Mouse (Mus musculus) layer of hippocampus, adult 9-11 months (tissue): ENCODE measurements around the gene Usp20.

ENCODE experiments used
- DNase-seq: peaks from one replicate; pipeline ENCODE4 v3.0.0; 2022

Usp20 gene

DNA sequence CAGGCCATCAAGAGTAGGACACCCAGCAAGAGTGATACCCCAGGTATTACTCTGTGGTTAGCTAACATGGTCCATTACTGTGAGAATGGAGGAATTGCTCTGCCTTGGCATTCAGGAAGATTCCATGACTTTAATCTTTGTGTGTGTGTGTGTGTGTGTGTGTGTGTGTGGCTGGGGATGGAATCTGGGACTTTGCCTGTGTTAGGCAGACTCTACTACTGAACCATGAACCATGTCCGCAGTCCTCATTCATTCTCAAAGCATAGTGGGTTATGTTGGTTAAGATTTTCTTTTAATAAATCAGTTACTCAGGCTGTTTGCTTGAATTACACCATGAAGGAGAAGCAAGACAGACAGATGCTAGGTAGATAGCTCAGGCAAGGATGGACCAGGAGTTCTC, 61.8 kb downstream of the Usp20 start:
- no peak for DNase-seq

DNA sequence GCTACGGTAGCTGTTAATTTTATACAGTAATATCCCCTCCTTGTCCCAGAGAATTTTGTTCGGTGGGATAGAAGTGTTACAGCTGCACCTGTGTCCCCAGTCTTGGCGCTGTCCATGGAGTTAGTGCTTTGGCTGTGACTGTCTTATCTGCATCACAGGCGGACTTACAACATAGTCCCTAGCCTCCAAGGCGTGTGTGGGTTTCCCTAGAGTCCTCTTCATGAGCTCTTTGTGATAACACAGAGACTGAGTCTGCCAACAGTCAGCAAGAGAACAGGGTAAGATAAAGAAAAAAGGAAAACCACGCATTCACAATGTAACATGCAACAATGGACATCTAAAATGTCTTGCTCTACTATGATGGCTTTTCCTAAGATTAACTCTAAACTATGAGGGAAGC, 66.0 kb downstream of the Usp20 start:
- DNase-seq, result no peak

GRCm38 (mm10) chr2:31052441-31052840, 70.4 kb downstream of the Usp20 start:
- peak; percentile 54 for DNase-seq

DNA sequence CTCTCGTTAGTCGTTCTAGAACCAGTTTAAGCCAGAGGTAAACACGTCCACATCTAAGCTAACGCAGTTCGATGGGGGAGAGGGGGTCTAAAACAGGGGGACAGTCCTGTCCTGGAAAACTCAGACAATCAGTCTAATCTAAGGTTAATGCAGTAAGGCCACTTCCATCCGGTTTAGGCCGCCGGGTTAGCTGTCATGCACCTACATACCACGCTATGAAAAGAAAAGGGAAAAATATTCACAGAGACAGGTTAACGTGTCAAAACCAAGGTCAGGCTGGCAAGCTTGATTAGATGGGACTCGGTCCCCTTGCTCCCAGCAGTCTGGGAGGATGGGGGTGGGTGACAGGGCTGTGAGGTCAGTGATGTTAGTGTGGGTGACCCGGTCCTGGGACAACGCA, 71.3 kb downstream of the Usp20 start:
- DNase-seq, result no peak

- DNase-seq, result no peak
Measured at GRCm38 (mm10) chr2:31053851-31054340, 71.8 kb downstream of the Usp20 start.

DNA sequence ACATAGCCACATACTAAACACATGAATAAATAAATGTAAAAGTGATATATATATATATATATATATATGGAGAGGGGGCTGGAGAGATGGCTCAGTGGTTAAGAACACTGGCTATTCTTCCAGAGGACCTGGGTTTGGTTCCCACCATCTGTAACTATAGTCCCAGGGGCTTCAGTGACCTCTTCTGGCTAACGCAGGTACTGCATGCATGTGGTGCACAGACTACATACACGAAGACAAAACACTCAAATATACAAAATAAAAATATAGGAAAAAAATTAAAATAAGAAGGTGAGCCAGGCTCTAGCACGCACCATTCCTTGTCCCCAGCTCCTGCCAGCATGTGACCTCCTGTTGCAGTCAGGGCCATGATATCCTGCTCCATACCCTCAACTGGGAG, 74.0 kb downstream of the Usp20 start:
- no peak for DNase-seq

DNA sequence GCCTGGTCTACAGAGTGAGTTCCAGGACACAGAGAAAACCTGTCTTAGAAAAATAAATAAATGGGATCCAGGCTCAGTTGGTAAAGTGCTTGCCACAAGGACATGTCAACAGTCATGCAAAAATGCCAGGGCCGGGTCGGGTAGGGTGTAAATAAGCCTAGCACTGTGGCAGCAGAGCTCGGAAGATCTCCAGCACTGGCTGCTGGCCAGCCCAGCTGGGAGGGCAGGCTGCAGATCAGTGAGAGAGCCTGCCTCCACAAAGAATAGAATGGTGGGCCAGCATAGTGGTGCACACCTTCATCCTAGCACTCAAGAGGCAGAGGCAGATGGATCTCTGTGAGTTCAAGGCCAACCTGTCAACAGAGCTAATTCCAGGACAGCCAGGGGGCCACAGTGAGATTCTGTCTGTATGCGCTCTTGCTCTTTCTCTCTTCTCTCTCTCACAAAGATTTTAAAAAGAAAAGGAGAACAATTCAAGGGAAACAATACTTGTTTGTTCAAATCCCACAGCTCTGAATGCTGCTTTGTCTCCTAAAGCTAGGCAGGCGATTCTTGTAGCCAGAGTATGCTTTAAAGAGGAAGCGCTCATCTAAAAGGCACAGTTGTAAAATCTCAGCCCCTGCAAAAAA, 75.6 kb downstream of the Usp20 start:
- peak; percentile 66 for DNase-seq

DNA sequence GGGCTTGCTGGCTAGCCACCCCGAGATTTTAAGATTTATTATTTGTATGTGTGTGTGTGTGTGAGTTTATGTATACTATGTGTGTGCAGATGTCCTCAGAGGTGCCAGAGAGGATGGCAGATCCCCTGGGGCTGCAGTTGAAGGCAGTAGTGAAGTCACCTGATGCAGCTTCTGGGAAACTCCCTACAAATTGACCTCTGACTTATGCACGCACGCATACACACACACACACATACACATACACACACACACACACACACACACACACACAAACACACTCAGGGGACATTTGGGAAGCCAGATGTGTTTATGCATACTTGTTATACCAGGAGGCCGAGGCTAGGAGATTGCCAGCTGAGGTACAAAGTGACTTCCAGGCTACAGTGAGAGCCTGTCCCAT, 76.4 kb downstream of the Usp20 start:
- DNase-seq, result no peak

DNA sequence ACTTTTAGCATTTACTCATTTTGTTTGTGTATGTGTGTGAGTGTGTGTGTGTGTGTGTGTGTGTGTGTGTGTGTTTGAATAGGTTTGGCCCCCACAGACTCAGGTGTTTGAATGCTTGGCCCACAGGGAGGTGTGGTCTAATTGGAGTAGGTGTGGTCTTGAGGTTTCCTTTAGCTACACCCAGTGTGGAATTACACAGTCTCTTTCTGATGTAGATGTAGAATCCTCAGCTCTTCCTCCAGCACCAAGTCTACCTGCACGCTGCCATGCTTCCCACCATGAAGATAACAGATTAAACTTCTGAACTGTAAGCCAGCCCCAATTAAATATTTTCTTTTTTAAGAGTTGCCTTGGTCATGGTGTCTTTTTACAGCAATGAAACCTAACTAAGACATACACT, 78.2 kb downstream of the Usp20 start:
- DNase-seq, result no peak

- no peak for DNase-seq
Measured at GRCm38 (mm10) chr2:31060787-31061730, 79.0 kb downstream of the Usp20 start.

- no peak for DNase-seq
Measured at GRCm38 (mm10) chr2:31061868-31062628, 80.0 kb downstream of the Usp20 start.

DNA sequence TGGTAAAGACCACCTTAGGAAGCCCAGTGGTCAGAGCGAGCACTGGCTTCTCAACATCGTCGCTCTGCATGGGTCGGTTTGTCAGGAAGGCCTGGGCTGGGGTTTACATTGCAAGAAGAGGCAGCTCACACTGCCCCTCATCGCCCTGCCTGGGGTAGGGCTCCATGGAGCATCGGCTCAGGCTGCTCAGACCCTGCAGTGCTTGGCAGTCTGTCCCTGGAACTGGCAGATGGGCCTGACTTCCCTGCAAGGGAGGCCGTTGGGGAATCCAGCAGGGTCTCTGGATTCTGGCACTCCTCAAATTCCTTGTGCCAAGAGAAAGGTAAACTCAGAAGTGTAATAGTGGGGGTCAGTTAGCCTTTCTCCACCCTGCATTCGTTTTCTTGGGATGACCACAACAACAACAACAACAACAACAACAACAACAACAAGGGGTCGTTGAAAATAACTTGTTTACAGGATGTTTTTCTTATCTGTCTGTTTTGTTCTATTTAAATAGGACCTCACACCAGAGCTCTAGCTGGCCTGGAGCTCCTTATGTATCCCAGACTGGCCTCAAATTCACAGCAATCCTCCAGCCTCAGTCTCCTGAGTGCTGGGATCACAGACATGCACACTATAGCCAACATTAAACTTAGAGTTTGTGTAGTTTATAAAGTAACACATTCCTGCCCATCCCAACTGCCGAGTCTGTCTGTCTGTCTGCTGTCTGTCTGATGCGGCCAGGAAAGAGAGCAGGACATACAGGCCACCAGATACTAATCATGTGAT, 84.1 kb downstream of the Usp20 start:
- no peak for DNase-seq

GRCm38 (mm10) chr2:31067059-31067595, 85.0 kb downstream of the Usp20 start:
- DNase-seq, result no peak

DNA sequence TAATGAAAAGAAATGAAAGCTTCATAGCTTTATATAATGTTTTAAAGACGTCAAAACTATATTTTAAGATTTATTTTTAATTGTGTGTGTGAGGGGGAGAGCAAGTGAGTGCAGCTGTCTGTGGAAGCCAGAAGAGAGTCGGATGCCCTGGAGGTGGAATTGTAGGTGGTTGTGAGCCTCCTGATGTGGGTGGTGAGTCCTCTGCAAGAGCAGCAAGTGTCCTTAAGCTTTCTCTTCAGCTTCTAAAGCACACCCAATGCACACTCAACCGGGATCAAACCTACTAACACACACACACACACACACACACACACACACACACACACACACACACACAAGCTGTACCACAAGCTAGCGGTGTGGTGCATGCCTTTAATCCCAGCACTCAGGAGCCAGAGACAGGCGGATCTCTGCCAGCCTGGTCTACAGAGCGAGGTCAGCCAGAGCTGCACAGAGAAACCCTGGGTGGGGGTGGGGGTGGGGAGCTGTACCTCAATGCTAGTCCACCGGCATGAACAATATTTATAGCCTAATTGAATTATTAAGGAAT, 85.7 kb downstream of the Usp20 start:
- no peak for DNase-seq

DNA sequence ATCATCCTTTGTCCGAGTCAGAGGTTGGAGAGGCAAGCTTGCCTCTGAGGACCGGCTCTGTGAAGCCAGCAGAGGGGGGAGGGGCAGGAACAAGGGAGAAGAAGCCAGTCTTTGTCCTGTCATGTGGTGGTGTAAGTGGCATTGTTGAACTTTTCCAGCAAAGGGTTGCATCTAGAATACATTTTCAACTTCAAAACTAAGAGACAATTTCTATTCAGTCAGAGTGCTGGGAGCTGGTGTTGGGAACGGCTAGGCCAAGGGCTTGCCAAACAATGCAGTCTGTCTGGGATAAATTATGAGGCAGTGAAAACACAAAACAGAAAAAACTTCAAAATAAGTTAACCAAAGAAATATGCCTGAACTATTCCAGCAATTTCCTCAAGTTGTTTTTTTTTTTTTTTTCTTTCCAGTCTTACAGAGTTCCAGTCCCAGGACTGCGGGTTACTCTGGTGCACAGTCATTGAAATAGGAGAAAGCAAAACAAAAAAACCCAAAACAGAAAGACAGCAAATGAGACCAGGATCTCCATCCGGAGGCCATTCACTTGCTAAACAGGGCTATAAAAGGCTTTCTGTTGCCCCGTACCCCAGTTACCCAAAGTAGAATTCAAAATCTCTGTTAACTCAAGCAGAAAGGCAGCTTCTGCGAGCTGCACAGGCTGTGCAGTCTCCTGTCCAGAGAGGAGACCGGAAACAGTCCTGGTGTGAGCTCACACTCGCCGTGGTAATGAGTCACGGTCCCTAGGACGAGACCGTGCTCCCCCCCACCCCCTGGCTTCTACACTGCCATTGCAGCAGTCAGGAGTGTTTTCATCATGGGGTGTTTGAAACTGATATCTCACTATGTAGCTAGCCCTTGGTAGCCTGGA, 86.4 kb downstream of the Usp20 start:
- peak; percentile 86 for DNase-seq

- no peak for DNase-seq
Measured at GRCm38 (mm10) chr2:31069114-31069445, 87.0 kb downstream of the Usp20 start.

GRCm38 (mm10) chr2:31069506-31069905, 87.4 kb downstream of the Usp20 start:
- no peak for DNase-seq
